Mouse (Mus musculus): ENCODE data around the gene Asxl2. TPM values are rescaled to one million over a fixed set of nuclear protein-coding genes. Genes with fewer than 3 reads are reported as not detected.
"Not testable (repeated sequence)": the region's sequence is repeated elsewhere in the genome, so short reads cannot be mapped to it uniquely, and the experiment has no call there.

Asxl2 gene
- polyA plus RNA-seq, 1 experiment from 2014 or later = 8.0 TPM

GRCm38 (mm10) chr12:3396931-3397330, 29.7 kb upstream of the Asxl2 start:
- no peak for TF ChIP-seq CTCF (IDR thresholded peaks at IDR 0.05; ENCODE audit: low read depth)
- no peak for TF ChIP-seq EP300 (optimal IDR thresholded peaks at IDR 0.05)
- 94% methylated on average over 8 of the region's 8 CpGs for WGBS

DNA sequence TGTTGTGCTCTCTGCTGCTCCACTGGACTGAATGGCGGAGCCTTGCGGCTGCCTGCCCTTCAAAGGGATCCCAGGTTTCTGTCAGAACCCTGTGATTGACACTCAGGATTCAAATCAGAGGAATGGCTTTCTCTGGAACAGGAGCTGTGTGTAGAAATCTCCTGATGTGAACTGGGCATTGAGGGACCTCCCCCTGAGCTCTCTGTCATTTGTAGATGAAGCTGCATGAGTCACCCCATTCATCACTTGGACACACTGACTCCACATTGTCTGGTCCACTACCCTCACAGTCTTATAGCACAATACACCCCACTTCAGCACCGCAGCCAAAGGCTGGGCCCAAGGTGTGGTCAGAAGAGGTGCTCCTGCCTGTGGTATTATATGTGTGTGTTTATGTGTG, 21.0 kb upstream of the Asxl2 start:
- not testable (repeated sequence) for H3K9ac ChIP-seq (ENCODE audit: low read length); H3K4me2 ChIP-seq (replicated peaks; ENCODE audit: low read depth); ATAC-seq (ENCODE audit: low FRiP score, low TSS enrichment); H3K9me3 ChIP-seq (ENCODE audit: control insufficient read depth, low read length); H3K27ac ChIP-seq (replicated peaks); H3K4me1 ChIP-seq (replicated peaks; ENCODE audit: control insufficient read depth, insufficient read depth); H3K36me3 ChIP-seq (ENCODE audit: control insufficient read depth, insufficient read depth, low read length); DNase-seq (ENCODE audit: low spot score); H3K27me3 ChIP-seq (ENCODE audit: control insufficient read depth, insufficient read depth, low read length); H3K4me3 ChIP-seq (ENCODE audit: low read depth, low read length)
- 90% methylated on average over 3 of the region's 3 CpGs for WGBS

More at GRCm38 (mm10) chr12:3396931-3397330, 29.7 kb upstream of the Asxl2 start:
- Histone ChIP-seq H3K4me1 (replicated peaks; ENCODE audit: control insufficient read depth, insufficient read depth) (no peaks in the 10 kb centered on the region), H3K27ac (replicated peaks) (no peak overlapping the region), H3K4me3 (ENCODE audit: low read depth, low read length) (no peak overlapping the region), H3K4me2 (replicated peaks; ENCODE audit: low read depth) (no peak overlapping the region), H3K9ac (ENCODE audit: low read length) (no peak overlapping the region), H3K9me3 (ENCODE audit: control insufficient read depth, low read length) (no peaks in the 10 kb centered on the region), H3K27me3 (ENCODE audit: control insufficient read depth, insufficient read depth, low read length) (no peaks in the 10 kb centered on the region), H3K36me3 (ENCODE audit: control insufficient read depth, insufficient read depth, low read length) (no peaks in the 10 kb centered on the region)
- no peak for DNase-seq (ENCODE audit: low spot score)
- ATAC-seq (ENCODE audit: low FRiP score, low TSS enrichment) = no peak

GRCm38 (mm10) chr12:3406585-3406984, 20.1 kb upstream of the Asxl2 start:
- H3K4me3 ChIP-seq (ENCODE audit: low read depth, low read length) = no peak overlapping the region
- H3K27me3 ChIP-seq (ENCODE audit: control insufficient read depth, insufficient read depth, low read length) = no peaks in the 10 kb centered on the region
- TF ChIP-seq EP300 (optimal IDR thresholded peaks at IDR 0.05) (no peak), CTCF (IDR thresholded peaks at IDR 0.05; ENCODE audit: low read depth) (no peak)
- WGBS = 90% methylated on average over 6 of the region's 6 CpGs
- no peaks in the 10 kb centered on the region for H3K9me3 ChIP-seq (ENCODE audit: control insufficient read depth, low read length)
- no peaks in the 10 kb centered on the region for H3K4me1 ChIP-seq (replicated peaks; ENCODE audit: control insufficient read depth, insufficient read depth)
- H3K4me2 ChIP-seq (replicated peaks; ENCODE audit: low read depth) = no peak overlapping the region
- no peak overlapping the region for H3K27ac ChIP-seq (replicated peaks)
- DNase-seq (ENCODE audit: low spot score) (no peak), ATAC-seq (ENCODE audit: low FRiP score, low TSS enrichment) (no peak)
- peaks cover 4% of the 10 kb centered on the region; the same call in 1 of the 2 replicates for H3K36me3 ChIP-seq (ENCODE audit: control insufficient read depth, insufficient read depth, low read length)
- no peak overlapping the region for H3K9ac ChIP-seq (ENCODE audit: low read length)

DNA sequence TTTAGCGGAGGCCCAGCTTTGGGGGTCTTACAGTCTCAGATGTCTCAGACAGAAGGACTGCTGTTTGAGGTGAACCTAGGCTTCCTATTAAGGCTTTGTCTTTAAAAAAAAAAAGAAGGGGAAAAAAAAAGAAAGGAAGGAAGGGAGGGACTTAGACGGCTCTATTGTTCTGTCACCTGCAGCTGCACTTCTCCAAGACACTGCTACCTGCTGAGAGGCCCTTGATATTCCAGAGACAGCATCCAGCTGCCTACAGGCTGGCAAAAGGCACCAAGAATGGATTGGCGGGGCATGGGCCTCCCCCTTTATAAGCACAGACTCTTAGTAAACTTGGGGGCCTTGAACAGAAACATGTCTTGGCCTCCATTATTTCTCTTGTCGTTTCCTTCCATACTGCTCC, 11.7 kb upstream of the Asxl2 start:
- Histone ChIP-seq H3K9me3 (ENCODE audit: control insufficient read depth, low read length) (no peaks in the 10 kb centered on the region), H3K4me2 (replicated peaks; ENCODE audit: low read depth) (no peak overlapping the region), H3K36me3 (ENCODE audit: control insufficient read depth, insufficient read depth, low read length) (no peaks in the 10 kb centered on the region), H3K27ac (replicated peaks) (no peak overlapping the region), H3K4me3 (ENCODE audit: low read depth, low read length) (no peak overlapping the region), H3K9ac (ENCODE audit: low read length) (no peak overlapping the region), H3K4me1 (replicated peaks; ENCODE audit: control insufficient read depth, insufficient read depth) (no peaks in the 10 kb centered on the region), H3K27me3 (ENCODE audit: control insufficient read depth, insufficient read depth, low read length) (no peaks in the 10 kb centered on the region)
- ATAC-seq (ENCODE audit: low FRiP score, low TSS enrichment) (no peak), DNase-seq (ENCODE audit: low spot score) (no peak)
- no peak for TF ChIP-seq EP300 (optimal IDR thresholded peaks at IDR 0.05)
- TF ChIP-seq CTCF (IDR thresholded peaks at IDR 0.05; ENCODE audit: low read depth) = no peak
- WGBS = 92% methylated on average over 4 of the region's 4 CpGs

DNA sequence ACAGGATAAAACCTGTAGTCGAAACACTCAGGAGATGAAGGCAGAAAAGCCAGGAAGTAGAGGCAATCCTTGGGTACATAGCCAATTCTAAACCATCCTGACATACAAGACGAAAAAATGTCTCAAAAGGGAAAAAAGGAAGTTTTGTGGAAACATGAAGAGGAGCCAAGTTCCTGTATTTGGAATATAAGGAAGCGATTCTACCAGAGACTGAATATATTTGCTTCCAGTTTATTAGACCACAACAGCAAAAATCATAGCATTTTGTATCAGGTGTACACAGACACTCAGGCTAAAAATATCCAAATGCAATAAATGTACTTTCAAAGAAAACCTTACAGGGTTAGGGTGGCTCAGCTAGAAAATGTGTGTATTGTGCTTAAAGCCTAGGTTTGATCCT, 7.9 kb upstream of the Asxl2 start:
- 87% methylated on average over 3 of the region's 3 CpGs for WGBS
- no peaks in the 10 kb centered on the region for H3K27me3 ChIP-seq (ENCODE audit: control insufficient read depth, insufficient read depth, low read length)

GRCm38 (mm10) chr12:3420519-3420918, 6.1 kb upstream of the Asxl2 start:
- Histone ChIP-seq H3K9ac (ENCODE audit: low read length) (no peak overlapping the region), H3K27me3 (ENCODE audit: control insufficient read depth, insufficient read depth, low read length) (no peaks in the 10 kb centered on the region), H3K4me1 (replicated peaks; ENCODE audit: control insufficient read depth, insufficient read depth) (no peaks in the 10 kb centered on the region), H3K4me3 (ENCODE audit: low read depth, low read length) (no peak overlapping the region), H3K36me3 (ENCODE audit: control insufficient read depth, insufficient read depth, low read length) (no peaks in the 10 kb centered on the region), H3K4me2 (replicated peaks; ENCODE audit: low read depth) (no peak overlapping the region), H3K9me3 (ENCODE audit: control insufficient read depth, low read length) (no peaks in the 10 kb centered on the region), H3K27ac (replicated peaks) (no peak overlapping the region)
- 88% methylated on average over 2 of the region's 2 CpGs for WGBS
- no peak for TF ChIP-seq CTCF (IDR thresholded peaks at IDR 0.05; ENCODE audit: low read depth)
- no peak for TF ChIP-seq EP300 (optimal IDR thresholded peaks at IDR 0.05)
- DNase-seq (ENCODE audit: low spot score) (no peak), ATAC-seq (ENCODE audit: low FRiP score, low TSS enrichment) (no peak)

More for the DNA sequence above, 7.9 kb upstream of the Asxl2 start:
- Histone ChIP-seq H3K4me3 (ENCODE audit: low read depth, low read length) (no peak overlapping the region), H3K9ac (ENCODE audit: low read length) (no peak overlapping the region), H3K36me3 (ENCODE audit: control insufficient read depth, insufficient read depth, low read length) (no peaks in the 10 kb centered on the region), H3K9me3 (ENCODE audit: control insufficient read depth, low read length) (no peaks in the 10 kb centered on the region), H3K4me1 (replicated peaks; ENCODE audit: control insufficient read depth, insufficient read depth) (no peaks in the 10 kb centered on the region), H3K4me2 (replicated peaks; ENCODE audit: low read depth) (no peak overlapping the region), H3K27ac (replicated peaks) (no peak overlapping the region)
- no peak for DNase-seq (ENCODE audit: low spot score)
- no peak for ATAC-seq (ENCODE audit: low FRiP score, low TSS enrichment)
- TF ChIP-seq EP300 (optimal IDR thresholded peaks at IDR 0.05) = no peak

Measured in stomach, postnatal 0 days (tissue).